In the genomic region with DNA sequence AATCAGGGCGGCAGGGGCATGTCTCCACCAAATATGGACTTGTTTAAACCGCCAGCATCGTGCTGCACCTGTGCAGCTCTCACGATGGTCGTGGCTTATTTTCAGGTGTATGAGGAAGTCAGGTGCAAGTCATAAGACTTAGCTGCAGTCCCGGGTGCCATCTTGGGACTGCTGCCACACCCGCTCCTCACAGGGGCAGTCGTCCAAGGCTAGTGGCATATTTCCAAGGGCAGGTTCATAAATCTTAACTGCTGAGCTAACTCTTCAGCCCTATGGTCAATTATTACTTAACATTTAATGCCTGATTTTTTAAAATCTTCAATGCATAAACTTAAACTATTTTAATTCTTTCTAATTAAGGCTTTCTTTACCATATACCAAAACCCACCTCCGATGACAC, we compare ENCODE assay signal across 15 mouse cellular contexts. TPM values are rescaled to one million over a fixed set of nuclear protein-coding genes. Genes with fewer than 3 reads are reported as not detected.
DNase-seq lines count a peak whose midpoint lies in the region.
"Had no signal": no experiment of that assay in that cellular context is flagged by ENCODE, and none has a peak within 500 bp of the region (broad histone marks: within the 10 kb centered on the region; RNA-seq: fewer than 3 reads in every experiment).

No protein-coding gene starts in this region.

- DNase-seq in adrenal gland, adult 18-20 months (ENCODE audit: low spot score in 2 of 2): peak; percentile 35 to 62
- DNase-seq in adrenal gland, postnatal 10 days: peak; percentile 84
- DNase-seq in adrenal gland, postnatal 36 days: peak; percentile 81 to 85
- DNase-seq in kidney, adult 18-20 months: peak; percentile 69
- peak; percentile 86 for DNase-seq in kidney, adult 9 months
- peak; percentile 71 for DNase-seq in kidney, postnatal 25 days
- DNase-seq in ovary, postnatal 36 days (ENCODE audit: low spot score): peak; percentile 44

RNA-seq across cellular contexts. Expression of gene Lyg1, which starts 19.1 kb away (rescaled TPM):
- not detected for total RNA-seq in adrenal gland, adult 18-20 months (2021)
- not detected for total RNA-seq in adrenal gland, postnatal 10 days (2021)
- total RNA-seq in adrenal gland, postnatal 36 days (2021): not detected
- total RNA-seq: CH12.LX; G1E; gastrocnemius, adult 8-10 months; gastrocnemius, postnatal 25 days; heart, adult 2 months; heart, postnatal 14 days; heart, postnatal 4 days; hindbrain, postnatal 0 days had no signal

RNA-seq across cellular contexts. Expression of gene Txndc9, which starts 21.0 kb away (rescaled TPM):
- 10 to 100 TPM; 71.7 to 77.9 TPM for total RNA-seq in adrenal gland, adult 18-20 months (2021)
- 10 to 100 TPM; 71.0 to 72.7 TPM for total RNA-seq in adrenal gland, postnatal 10 days (2021)
- total RNA-seq in adrenal gland, postnatal 36 days (2021): 10 to 100 TPM; 78.2 to 83.3 TPM

RNA-seq across cellular contexts. Expression of gene Eif5b, which starts 21.1 kb away (rescaled TPM):
- total RNA-seq in adrenal gland, adult 18-20 months (2021): 10 to 100 TPM; 47.2 to 47.8 TPM
- 10 to 100 TPM; 35.5 to 38.2 TPM for total RNA-seq in adrenal gland, postnatal 10 days (2021)
- total RNA-seq in adrenal gland, postnatal 36 days (2021): 10 to 100 TPM; 41.6 to 46.9 TPM

Comparison
In these comparisons a context has a peak if more than half of its experiments do, and no peak if none do; other contexts are left out.
1. Peak in every context shown above with its lines: DNase-seq.